Mouse (Mus musculus) forebrain, embryonic 16.5 days (tissue): ENCODE measurements at regions not wholly inside any gene's neighbourhood (a gene's known extent, or its start where the extent isn't known, plus 50 kb on each side); places are given as distances from the start of the nearest gene placed in this dataset.
A peak's percentile ranks its signal among the peaks of the same experiment; 100 is the strongest.

Source experiments
- ATAC-seq: fragments of 200-750 bp; cut with Nextera tagmentation; 2 replicates; pipeline ENCODE4 v1.8.0; 2017; ENCODE audit warnings: mild to moderate bottlenecking, moderate library complexity
- H3K27ac ChIP-seq: fragments of 300-500 bp; sonication (generic); 2 replicates; pipeline ENCODE4 v1.5.1; 2014; ENCODE audit warnings: low read length, control low read depth
- H3K27me3 ChIP-seq: fragments of 300-500 bp; sonication (generic); replicated peaks from 2 replicates; pipeline ENCODE4 v1.6.1; 2014; ENCODE audit warnings: low read length; ENCODE audit not compliant: control insufficient read depth, insufficient read depth
- H3K36me3 ChIP-seq: fragments of 300-500 bp; sonication (generic); 2 replicates; pipeline ENCODE4 v1.6.1; 2014; ENCODE audit not compliant: control insufficient read depth, insufficient read depth
- H3K4me1 ChIP-seq: fragments of 300-500 bp; sonication (generic); replicated peaks from 2 replicates; pipeline ENCODE4 v1.6.1; 2014; ENCODE audit warnings: low read length; ENCODE audit not compliant: control insufficient read depth, insufficient read depth
- H3K4me2 ChIP-seq: fragments of 300-500 bp; sonication (generic); 2 replicates; pipeline ENCODE4 v1.6.1; 2014; ENCODE audit warnings: mild to moderate bottlenecking, low read length, control low read depth
- H3K4me3 ChIP-seq: fragments of 300-500 bp; sonication (generic); replicated peaks from 2 replicates; pipeline ENCODE4 v1.5.1; 2014; ENCODE audit warnings: mild to moderate bottlenecking, low read length, control low read depth
- H3K9ac ChIP-seq: fragments of 300-500 bp; sonication (generic); replicated peaks from 2 replicates; pipeline ENCODE4 v1.6.1; 2014; ENCODE audit warnings: low read depth, low read length, control low read depth
- H3K9me3 ChIP-seq: fragments of 300-500 bp; sonication (generic); 2 replicates; pipeline ENCODE4 v1.6.1; 2016; ENCODE audit warnings: low read length; ENCODE audit not compliant: control insufficient read depth
- WGBS: fragments of 180-500 bp; shearing (Covaris S2); extraction: QIAGEN DNeasy Blood & Tissue Kit; methylation state at CpG from one replicate; pipeline ENCODE4 v1.1.7; 2014; 5-methylcytosine and 5-hydroxymethylcytosine counted together

- WGBS, result 68% methylated on average over 5 of the region's 5 CpGs
- Histone ChIP-seq H3K4me1 (no peaks in the 10 kb centered on the region), H3K27ac (no peak overlapping the region), H3K27me3 (no peaks in the 10 kb centered on the region), H3K9me3 (no peaks in the 10 kb centered on the region), H3K4me3 (no peak overlapping the region), H3K9ac (no peak overlapping the region), H3K36me3 (no peaks in the 10 kb centered on the region), H3K4me2 (no peak overlapping the region)
- ATAC-seq, result no peak
These were observed 355.5 kb upstream of the Gria3 start for GRCm38 (mm10) chrX:41045156-41045555.

- Histone ChIP-seq H3K36me3 (no peaks in the 10 kb centered on the region), H3K4me2 (no peak overlapping the region), H3K9ac (no peak overlapping the region), H3K4me1 (no peaks in the 10 kb centered on the region), H3K4me3 (no peak overlapping the region), H3K9me3 (no peaks in the 10 kb centered on the region), H3K27me3 (no peaks in the 10 kb centered on the region), H3K27ac (no peak overlapping the region)
- peak; percentile 79 for ATAC-seq
- 52% methylated on average over 2 of the region's 2 CpGs for WGBS
These were observed 347.8 kb upstream of the Gria3 start for GRCm38 (mm10) chrX:41052861-41053260.

GRCm38 (mm10) chrX:41054619-41055018 lies 346.0 kb upstream of the Gria3 start:
- ATAC-seq, result no peak
- H3K36me3 ChIP-seq, result no peaks in the 10 kb centered on the region
- no peak overlapping the region for H3K27ac ChIP-seq
- H3K27me3 ChIP-seq, result no peaks in the 10 kb centered on the region
- no peaks in the 10 kb centered on the region for H3K9me3 ChIP-seq
- no peak overlapping the region for H3K4me3 ChIP-seq
- H3K4me2 ChIP-seq, result no peak overlapping the region
- no peak overlapping the region for H3K9ac ChIP-seq
- no peaks in the 10 kb centered on the region for H3K4me1 ChIP-seq
